Mouse (Mus musculus) erythroblast, embryonic 14.5 days (primary cell): Measurements from ENCODE around the gene Mef2b.

Experiments used
- GATA1 ChIP-seq: IDR thresholded peaks from 2 replicates; pipeline ENCODE4 v1.6.1; 2012; ENCODE audit warnings: low read length, inconsistent platforms, mixed read lengths
- TAL1 ChIP-seq: IDR thresholded peaks from 3 replicates; pipeline ENCODE4 v1.6.1; 2012; ENCODE audit warnings: low read length, inconsistent platforms, mixed read lengths

DNA sequence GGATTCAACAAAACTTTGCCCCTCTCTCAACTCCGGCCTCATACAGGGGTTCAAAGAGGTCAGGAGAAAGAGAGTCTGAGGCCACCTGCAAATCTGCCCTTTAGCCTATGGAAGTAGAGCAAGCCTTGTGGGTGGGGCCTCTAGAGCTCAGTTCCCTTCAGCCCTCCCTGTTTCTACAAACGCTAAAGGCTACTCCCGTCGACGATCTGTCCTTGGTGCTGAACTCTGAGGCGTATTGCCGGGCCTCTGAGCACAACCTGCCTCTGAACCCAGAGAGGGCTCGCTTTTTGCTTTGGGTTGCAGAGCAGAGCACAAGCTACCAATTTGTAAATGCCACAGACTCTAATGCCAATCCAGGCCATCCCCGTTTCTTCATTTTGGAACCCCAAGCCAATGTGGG, 21.9 kb upstream of the Mef2b start:
- no peak for TF ChIP-seq TAL1
- no peak for TF ChIP-seq GATA1
